Mouse (Mus musculus): ENCODE data around the gene Pole2. TPM values are rescaled to one million over a fixed set of nuclear protein-coding genes. Genes with fewer than 3 reads are reported as not detected.

The Pole2 gene
- total RNA-seq, 2 experiments from 2014 or later, result 0.48 to 0.76 TPM

DNA sequence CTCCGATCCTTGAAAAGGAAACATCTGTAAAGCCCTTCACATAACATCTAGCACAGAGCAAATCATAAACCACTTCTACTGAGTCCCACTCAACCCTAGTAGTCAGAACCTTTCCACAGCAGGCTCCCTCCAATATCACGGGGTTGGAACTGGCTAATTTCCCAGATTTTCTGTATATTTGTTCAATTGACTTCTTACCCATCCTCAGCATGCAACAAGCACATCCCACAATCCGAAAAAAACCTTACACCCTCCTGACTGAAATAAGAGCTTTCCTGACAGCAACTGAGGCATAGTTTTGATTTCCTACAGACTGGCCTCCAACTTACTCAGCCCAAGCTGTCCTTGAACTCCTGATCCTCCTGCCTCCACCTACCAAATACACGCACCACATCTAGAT lies 71.6 kb downstream of the Pole2 start:
- DNase-seq (ENCODE audit: low spot score in 2 of 2), result no peak
- intact Hi-C loops (cut with DNase I), result no loop called here

DNA sequence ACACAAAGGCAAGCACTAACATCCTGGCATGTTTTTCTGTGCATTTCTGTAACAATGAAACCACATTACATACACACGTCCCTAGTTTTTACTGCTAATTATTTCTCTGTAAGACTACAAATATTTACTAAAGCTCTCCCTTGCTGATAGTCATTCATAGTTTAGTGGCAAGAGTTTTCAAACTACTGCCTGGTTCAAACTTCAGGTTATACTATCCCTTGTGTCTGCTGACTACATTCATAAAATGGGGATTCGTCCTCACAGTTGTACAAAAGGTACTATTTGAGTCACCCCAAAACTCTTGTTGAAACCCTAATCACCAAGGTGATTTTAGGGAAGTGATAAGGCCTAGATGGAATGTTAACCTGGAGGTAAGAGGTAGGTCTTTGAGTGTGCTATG lies 72.1 kb downstream of the Pole2 start:
- no peak for DNase-seq (ENCODE audit: low spot score in 2 of 2)
- intact Hi-C loops (cut with DNase I), result no loop called here

Small RNA genes within 50 kb of the gene (microRNA-seq; reads per million reads assigned to microRNA genes)
- gene Gm47287 (0 reads per million in 2 experiments), gene Gm47295 (1.3 to 5.0 reads per million in 2 experiments)

Other genes with a start within 250 kb of the Pole2 start
- gene Rps29, start 69.0 kb downstream of the Pole2 start, total RNA-seq (2021), result 1,000 to 10,000 TPM; 1,051 to 1,052 TPM
- not detected for gene Lrr1, start 59.4 kb downstream of the Pole2 start, total RNA-seq (2021)
- gene Rpl36al, start 44.1 kb downstream of the Pole2 start, total RNA-seq (2021), result 100 to 1,000 TPM; 180 to 187 TPM
- 10 to 100 TPM; 26.5 to 30.4 TPM for gene Mgat2, start 44.0 kb downstream of the Pole2 start, total RNA-seq (2021)
- gene Gm49383, start 31.1 kb downstream of the Pole2 start, total RNA-seq (2021), result 1 to 10 TPM; 3.8 to 5.9 TPM
- 1 to 10 TPM; 1.2 to 1.5 TPM for gene Dnaaf2, start 29.8 kb downstream of the Pole2 start, total RNA-seq (2021)
- gene Gm49384, start 23.9 kb downstream of the Pole2 start, total RNA-seq (2021), result 1 to 10 TPM; 3.9 to 4.7 TPM
- 10 to 100 TPM; 18.8 to 20.3 TPM for gene Klhdc1, start 13.0 kb upstream of the Pole2 start, total RNA-seq (2021)
- gene Klhdc2, start 68.5 kb upstream of the Pole2 start, total RNA-seq (2021), result 100 to 1,000 TPM; 131 to 141 TPM
- gene Nemf, start 129.0 kb upstream of the Pole2 start, total RNA-seq (2021), result 10 to 100 TPM; 46.0 to 46.6 TPM
- 10 to 100 TPM; 52.8 to 58.2 TPM for gene Arf6, start 144.0 kb upstream of the Pole2 start, total RNA-seq (2021)
- 1 to 10 TPM in 1 of 2 experiments, under 1 TPM in 1; 0.96 to 1.5 TPM for gene Gm9887, start 144.3 kb upstream of the Pole2 start, total RNA-seq (2021)

Data from left cerebral cortex, postnatal 25 days (tissue).